ENCODE assay signal across 29 mouse cellular contexts in the genomic region with DNA sequence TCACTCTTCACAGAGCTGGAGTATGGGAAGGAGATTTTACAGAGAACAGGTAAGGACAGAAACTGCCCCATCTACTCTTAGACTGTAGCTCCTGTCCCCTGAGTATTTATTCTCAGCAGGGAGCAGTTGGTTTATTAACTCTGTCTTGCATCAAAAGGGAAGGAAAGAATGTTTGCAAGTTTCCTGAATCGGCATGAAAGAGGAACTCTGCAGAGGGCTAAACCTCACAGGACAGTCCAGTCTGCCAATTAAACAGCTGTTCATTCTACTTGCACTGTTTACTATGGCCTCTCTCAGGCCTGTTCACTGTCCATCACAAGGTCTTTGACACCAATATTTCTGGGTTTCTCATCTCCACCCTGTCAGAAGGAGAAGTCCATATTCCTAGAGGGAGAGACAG. TPM values are rescaled to one million over a fixed set of nuclear protein-coding genes. Genes with fewer than 3 reads are reported as not detected.
DNase-seq lines count a peak whose midpoint lies in the region; ATAC-seq lines count a peak whose summit lies in the region.
"Had no signal": no experiment of that assay in that cellular context is flagged by ENCODE, and none has a peak within 500 bp of the region (broad histone marks: within the 10 kb centered on the region; RNA-seq: fewer than 3 reads in every experiment).

No protein-coding gene starts in this region.

- peak; percentile 71 for DNase-seq in 416B (ENCODE audit: low read depth)
- no peak for DNase-seq in embryo, embryonic 9.5 days (ENCODE audit: extremely low spot score)
- DNase-seq: adrenal gland, adult 2 months; adrenal gland, postnatal 10 days; adrenal gland, postnatal 25 days; cerebellum, adult 11 months; cerebellum, adult 18-20 months; cerebellum, adult 8-10 months; cerebellum, adult 9-11 months; cerebellum, postnatal 14 days; cerebellum, postnatal 36 days had no signal

- no peaks in the 10 kb centered on the region for H3K4me1 ChIP-seq in hindbrain, embryonic 12.5 days
- H3K4me1 ChIP-seq: embryonic facial prominence, embryonic 13.5 days; embryonic facial prominence, embryonic 15.5 days; forebrain, embryonic 10.5 days; forebrain, embryonic 12.5 days had no signal

- H3K4me3 ChIP-seq in hindbrain, embryonic 12.5 days: no peak overlapping the region
- H3K4me3 ChIP-seq: embryonic facial prominence, embryonic 13.5 days; embryonic facial prominence, embryonic 15.5 days; erythroblast, embryonic 14.5 days; forebrain, embryonic 10.5 days; forebrain, embryonic 12.5 days had no signal

- H3K9me3 ChIP-seq in hindbrain, embryonic 12.5 days (replicated peaks): no peaks in the 10 kb centered on the region
- H3K9me3 ChIP-seq: embryonic facial prominence, embryonic 13.5 days; embryonic facial prominence, embryonic 15.5 days; forebrain, embryonic 10.5 days; forebrain, embryonic 12.5 days had no signal

- no peak overlapping the region for H3K9ac ChIP-seq in hindbrain, embryonic 12.5 days
- H3K9ac ChIP-seq: embryonic facial prominence, embryonic 13.5 days; embryonic facial prominence, embryonic 15.5 days; forebrain, embryonic 12.5 days had no signal

- H3K4me2 ChIP-seq in hindbrain, embryonic 12.5 days (replicated peaks): no peak overlapping the region
- H3K4me2 ChIP-seq: embryonic facial prominence, embryonic 13.5 days; embryonic facial prominence, embryonic 15.5 days; forebrain, embryonic 12.5 days had no signal

- no peaks in the 10 kb centered on the region for H3K27me3 ChIP-seq in hindbrain, embryonic 12.5 days
- H3K27me3 ChIP-seq: embryonic facial prominence, embryonic 13.5 days; embryonic facial prominence, embryonic 15.5 days; forebrain, embryonic 12.5 days had no signal

- 60% methylated on average over 1 of the region's 1 CpGs for WGBS in hindbrain, embryonic 12.5 days

- peak; percentile 86 for ATAC-seq in granulocyte monocyte progenitor cell, adult 5-6 weeks (replicated peaks; ENCODE audit: poor library complexity, severe bottlenecking)
- ATAC-seq in megakaryocyte, adult 5-6 weeks (ENCODE audit: poor library complexity, severe bottlenecking): peak; percentile 88
- ATAC-seq in hindbrain, embryonic 12.5 days (ENCODE audit: low FRiP score): no peak
- ATAC-seq in frontal cortex, adult (ENCODE audit: low TSS enrichment): no peak
- ATAC-seq: forebrain, embryonic 14.5 days; forebrain, embryonic 16.5 days had no signal

- no peak overlapping the region for H3K27ac ChIP-seq in hindbrain, embryonic 12.5 days
- H3K27ac ChIP-seq: embryonic facial prominence, embryonic 13.5 days; embryonic facial prominence, embryonic 15.5 days; forebrain, embryonic 10.5 days; forebrain, embryonic 12.5 days had no signal

- no peaks in the 10 kb centered on the region for H3K36me3 ChIP-seq in hindbrain, embryonic 12.5 days
- H3K36me3 ChIP-seq: embryonic facial prominence, embryonic 13.5 days; embryonic facial prominence, embryonic 15.5 days; forebrain, embryonic 10.5 days; forebrain, embryonic 12.5 days had no signal

RNA-seq across cellular contexts. Expression of a gene that starts 38.3 kb away (rescaled TPM):
- total RNA-seq in granulocyte monocyte progenitor cell, adult 5-6 weeks (2014; fragmentation: Nextera tagmentation): not detected in 2 replicates
- not detected in 2 replicates for total RNA-seq in granulocyte monocyte progenitor cell, adult 5-6 weeks (2017)
- not detected in 2 replicates for total RNA-seq in megakaryocyte, adult 5-6 weeks (2015)
- not detected in 2 replicates for total RNA-seq in megakaryocyte, adult 5-6 weeks (2017)
- not detected in 2 replicates for polyA plus RNA-seq in hindbrain, embryonic 12.5 days (2016; fragmentation: Nextera tagmentation; extraction: Ambion mirVana)
- total RNA-seq: adrenal gland, adult 2 months; adrenal gland, postnatal 10 days; adrenal gland, postnatal 25 days; adrenal gland, postnatal 4 days; ES-E14; MEL had no signal
- polyA plus RNA-seq: adrenal gland, adult 2 months; brain, embryonic 14.5 days; C2C12; cortical plate, adult 2 months; embryonic facial prominence, embryonic 11.5 days; embryonic facial prominence, embryonic 13.5 days; embryonic facial prominence, embryonic 15.5 days; erythroblast, embryonic 14.5 days; forebrain, embryonic 10.5 days; forebrain, embryonic 12.5 days; forebrain, embryonic 14.5 days; forebrain, embryonic 16.5 days had no signal

RNA-seq across cellular contexts. Expression of a gene that starts 46.4 kb away (rescaled TPM):
- not detected in 2 replicates for total RNA-seq in granulocyte monocyte progenitor cell, adult 5-6 weeks (2014; fragmentation: Nextera tagmentation)
- total RNA-seq in granulocyte monocyte progenitor cell, adult 5-6 weeks (2017): not detected in 2 replicates
- not detected in 2 replicates for total RNA-seq in megakaryocyte, adult 5-6 weeks (2015)
- total RNA-seq in megakaryocyte, adult 5-6 weeks (2017): not detected in 2 replicates
- polyA plus RNA-seq in hindbrain, embryonic 12.5 days (2016; fragmentation: Nextera tagmentation; extraction: Ambion mirVana): not detected in 2 replicates
- total RNA-seq: adrenal gland, adult 2 months; adrenal gland, postnatal 10 days; adrenal gland, postnatal 25 days; adrenal gland, postnatal 4 days; ES-E14; MEL had no signal
- polyA plus RNA-seq: adrenal gland, adult 2 months; brain, embryonic 14.5 days; C2C12; cortical plate, adult 2 months; embryonic facial prominence, embryonic 11.5 days; embryonic facial prominence, embryonic 13.5 days; embryonic facial prominence, embryonic 15.5 days; erythroblast, embryonic 14.5 days; forebrain, embryonic 10.5 days; forebrain, embryonic 12.5 days; forebrain, embryonic 14.5 days; forebrain, embryonic 16.5 days had no signal

Comparison
In these comparisons a context has a peak if more than half of its experiments do, and no peak if none do; other contexts are left out.
1. ATAC-seq: peak in granulocyte monocyte progenitor cell, adult 5-6 weeks (single experiment) and megakaryocyte, adult 5-6 weeks (single experiment); none in hindbrain, embryonic 12.5 days (single experiment) and frontal cortex, adult (single experiment).